16 mouse cellular contexts compared by ENCODE assay signal in the genomic region with DNA sequence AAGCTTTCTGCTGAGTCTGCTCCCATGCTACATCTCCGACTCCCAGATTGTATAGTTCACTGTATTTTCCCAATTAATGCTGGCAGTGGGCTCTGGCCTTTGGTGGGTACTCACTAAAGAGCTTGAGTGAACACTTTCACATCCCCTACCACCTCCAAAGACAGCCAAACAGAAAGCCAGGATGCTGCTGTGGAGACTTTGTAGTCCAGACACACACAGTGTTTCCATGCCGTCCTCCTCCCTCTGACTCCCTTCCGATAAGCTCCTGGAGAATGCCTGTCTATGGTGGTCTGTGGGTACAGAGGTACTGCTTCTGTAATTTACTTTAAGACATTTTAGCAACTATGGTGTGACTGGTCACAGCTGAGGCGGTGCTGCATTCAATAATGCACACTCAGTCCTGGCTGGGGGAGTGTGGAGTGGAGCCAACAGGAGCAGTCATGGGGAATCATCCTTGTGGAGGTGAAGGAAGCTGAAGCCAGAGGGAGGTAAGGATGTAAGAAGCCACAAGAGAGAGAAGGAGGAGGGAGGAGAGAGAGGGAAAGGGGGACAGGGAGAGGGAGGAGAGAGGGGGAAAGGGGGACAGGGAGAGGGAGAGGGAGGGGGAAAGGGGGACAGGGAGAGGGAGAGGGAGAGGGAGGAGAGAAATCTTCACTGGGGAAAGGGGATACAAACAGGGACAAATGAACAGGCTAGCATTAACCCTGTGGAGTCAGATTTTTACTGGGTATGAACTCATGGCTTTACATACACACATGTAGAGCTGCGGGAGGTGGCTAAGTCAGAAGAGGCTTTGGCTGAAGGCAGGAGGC. TPM values are rescaled to one million over a fixed set of nuclear protein-coding genes. Genes with fewer than 3 reads are reported as not detected.
DNase-seq lines count a peak whose midpoint lies in the region; ATAC-seq and TF ChIP-seq lines count a peak whose summit lies in the region.
"Had no signal": no experiment of that assay in that cellular context is flagged by ENCODE, and none has a peak within 500 bp of the region (broad histone marks: within the 10 kb centered on the region; RNA-seq: fewer than 3 reads in every experiment).

No protein-coding gene starts in this region.

- H3K36me3 ChIP-seq in forebrain, embryonic 12.5 days (replicated peaks): 0 out of 2 replicates have a peak, but pooled peaks cover 2% of the 10 kb centered on the region
- no peaks in the 10 kb centered on the region for H3K36me3 ChIP-seq in forebrain, embryonic 11.5 days (ENCODE audit: control insufficient read depth, insufficient read depth, low read length)
- no peaks in the 10 kb centered on the region for H3K36me3 ChIP-seq in embryonic facial prominence, embryonic 14.5 days (ENCODE audit: control insufficient read depth, insufficient read depth, low read length)
- no peaks in the 10 kb centered on the region for H3K36me3 ChIP-seq in neural tube, embryonic 14.5 days (ENCODE audit: control insufficient read depth, insufficient read depth, low read length)
- H3K36me3 ChIP-seq: heart, embryonic 12.5 days; liver, embryonic 13.5 days had no signal

- TF ChIP-seq CTCF in layer of hippocampus, adult 2 months (conservative IDR thresholded peaks at IDR 0.05): no peak

- H3K27ac ChIP-seq in forebrain, embryonic 12.5 days: no peak overlapping the region
- no peak overlapping the region for H3K27ac ChIP-seq in forebrain, embryonic 11.5 days (ENCODE audit: low read depth, low read length)
- peak overlapping the region; percentile 59; the same call in 1 of the 2 replicates for H3K27ac ChIP-seq in layer of hippocampus, adult 2 months
- H3K27ac ChIP-seq in embryonic facial prominence, embryonic 14.5 days (replicated peaks; ENCODE audit: low read depth, low read length): no peak overlapping the region
- no peak overlapping the region for H3K27ac ChIP-seq in neural tube, embryonic 14.5 days (ENCODE audit: low read depth, low read length)
- H3K27ac ChIP-seq: liver, embryonic 13.5 days had no signal

- no peak overlapping the region for H3K4me2 ChIP-seq in forebrain, embryonic 12.5 days
- H3K4me2 ChIP-seq in forebrain, embryonic 11.5 days (ENCODE audit: low read depth, low read length, severe bottlenecking): no peak overlapping the region
- no peak overlapping the region for H3K4me2 ChIP-seq in embryonic facial prominence, embryonic 14.5 days (ENCODE audit: low read depth, low read length)
- H3K4me2 ChIP-seq in neural tube, embryonic 14.5 days (ENCODE audit: low read depth, low read length): no peak overlapping the region
- H3K4me2 ChIP-seq: heart, embryonic 12.5 days; liver, embryonic 13.5 days had no signal

- H3K27me3 ChIP-seq in forebrain, embryonic 12.5 days: no peaks in the 10 kb centered on the region
- no peaks in the 10 kb centered on the region for H3K27me3 ChIP-seq in forebrain, embryonic 11.5 days (ENCODE audit: control insufficient read depth, insufficient read depth, low read length)
- H3K27me3 ChIP-seq in embryonic facial prominence, embryonic 14.5 days (replicated peaks; ENCODE audit: control insufficient read depth, insufficient read depth, low read length): no peaks in the 10 kb centered on the region
- no peaks in the 10 kb centered on the region for H3K27me3 ChIP-seq in neural tube, embryonic 14.5 days (ENCODE audit: control insufficient read depth, insufficient read depth, low read length)
- H3K27me3 ChIP-seq: heart, embryonic 12.5 days; liver, embryonic 13.5 days had no signal

- H3K9ac ChIP-seq in forebrain, embryonic 12.5 days: 0 out of 2 replicates have a peak overlapping the region, but pooled peaks have one; percentile 1
- H3K9ac ChIP-seq in forebrain, embryonic 11.5 days (ENCODE audit: low read length): no peak overlapping the region
- H3K9ac ChIP-seq in embryonic facial prominence, embryonic 14.5 days (ENCODE audit: low read depth, low read length): no peak overlapping the region
- no peak overlapping the region for H3K9ac ChIP-seq in neural tube, embryonic 14.5 days (replicated peaks; ENCODE audit: low read depth, low read length)
- H3K9ac ChIP-seq: heart, embryonic 12.5 days; liver, embryonic 13.5 days had no signal

- ATAC-seq in forebrain, embryonic 12.5 days (ENCODE audit: low FRiP score): no peak
- no peak for ATAC-seq in forebrain, embryonic 11.5 days (replicated peaks; ENCODE audit: low FRiP score)
- ATAC-seq in embryonic facial prominence, embryonic 14.5 days (ENCODE audit: low read depth): no peak
- peak; percentile 25; the same call in 1 of the 2 replicates for ATAC-seq in neural tube, embryonic 14.5 days (ENCODE audit: low read depth)
- no peak for ATAC-seq in megakaryocyte, adult 5-6 weeks (ENCODE audit: poor library complexity, severe bottlenecking)

- 75% methylated on average over 5 of the region's 5 CpGs for WGBS in forebrain, embryonic 12.5 days
- 77% methylated on average over 5 of the region's 5 CpGs for WGBS in forebrain, embryonic 11.5 days
- WGBS in embryonic facial prominence, embryonic 14.5 days: 63% methylated on average over 5 of the region's 5 CpGs
- WGBS in neural tube, embryonic 14.5 days: 66% methylated on average over 5 of the region's 5 CpGs

- H3K4me3 ChIP-seq in forebrain, embryonic 12.5 days (replicated peaks): no peak overlapping the region
- H3K4me3 ChIP-seq in forebrain, embryonic 11.5 days (ENCODE audit: low read depth, low read length): no peak overlapping the region
- no peak overlapping the region for H3K4me3 ChIP-seq in layer of hippocampus, adult 2 months
- H3K4me3 ChIP-seq in embryonic facial prominence, embryonic 14.5 days (ENCODE audit: low read depth, low read length): no peak overlapping the region
- no peak overlapping the region for H3K4me3 ChIP-seq in neural tube, embryonic 14.5 days (ENCODE audit: low read depth, low read length)
- H3K4me3 ChIP-seq: heart, embryonic 12.5 days; liver, embryonic 13.5 days had no signal

- intact Hi-C loops in gastrocnemius, postnatal 14 days (cut with DNase I; ENCODE audit: low total_unique reads): no loop called here

- DNase-seq in forebrain, embryonic 11.5 days (ENCODE audit: low spot score): no peak
- DNase-seq in layer of hippocampus, adult 2 months (ENCODE audit: low spot score in 2 of 2): no peak
- DNase-seq in layer of hippocampus, postnatal 10 days (ENCODE audit: low spot score in 2 of 2): no peak
- DNase-seq in embryonic facial prominence, embryonic 14.5 days (ENCODE audit: low spot score): peak; percentile 8
- DNase-seq in gastrocnemius, postnatal 14 days: no peak
- DNase-seq: adrenal gland, adult 8-10 months; cerebellum, adult 9-10 months; gastrocnemius, postnatal 25 days; kidney, adult 9 months; liver, embryonic 13.5 days; lung, postnatal 14 days; thymus, postnatal 14 days had no signal

- H3K4me1 ChIP-seq in forebrain, embryonic 12.5 days: no peaks in the 10 kb centered on the region
- H3K4me1 ChIP-seq in forebrain, embryonic 11.5 days (replicated peaks; ENCODE audit: control insufficient read depth, insufficient read depth, low read length): no peaks in the 10 kb centered on the region
- no peaks in the 10 kb centered on the region for H3K4me1 ChIP-seq in embryonic facial prominence, embryonic 14.5 days (ENCODE audit: control insufficient read depth, insufficient read depth, low read length)
- no peaks in the 10 kb centered on the region for H3K4me1 ChIP-seq in neural tube, embryonic 14.5 days (ENCODE audit: control insufficient read depth, insufficient read depth, low read length)
- H3K4me1 ChIP-seq: heart, embryonic 12.5 days; liver, embryonic 13.5 days had no signal

- no peaks in the 10 kb centered on the region for H3K9me3 ChIP-seq in forebrain, embryonic 12.5 days
- no peaks in the 10 kb centered on the region for H3K9me3 ChIP-seq in forebrain, embryonic 11.5 days (ENCODE audit: control insufficient read depth, low read length)
- H3K9me3 ChIP-seq in embryonic facial prominence, embryonic 14.5 days (ENCODE audit: control insufficient read depth, low read length): no peaks in the 10 kb centered on the region
- no peaks in the 10 kb centered on the region for H3K9me3 ChIP-seq in neural tube, embryonic 14.5 days (ENCODE audit: control insufficient read depth, low read length)
- H3K9me3 ChIP-seq: heart, embryonic 12.5 days; liver, embryonic 13.5 days had no signal

RNA-seq across cellular contexts. Expression of a gene that starts 32.2 kb away (rescaled TPM):
- polyA plus RNA-seq in forebrain, embryonic 12.5 days (2016; fragmentation: Nextera tagmentation; extraction: Ambion mirVana): 0.13 and 0.24 TPM in 2 replicates
- polyA plus RNA-seq in forebrain, embryonic 11.5 days (2014; fragmentation: Nextera tagmentation; extraction: Ambion mirVana): 0.16 and 0.21 TPM in 2 replicates
- total RNA-seq in layer of hippocampus, adult 2 months (2021): 10 to 100 TPM; 58.4 to 74.2 TPM
- 10 to 100 TPM; 16.6 to 20.2 TPM for total RNA-seq in layer of hippocampus, postnatal 10 days (2021)
- 0.13 and 0.37 TPM in 2 replicates for polyA plus RNA-seq in embryonic facial prominence, embryonic 14.5 days (2014; fragmentation: Nextera tagmentation; extraction: Ambion mirVana)
- polyA plus RNA-seq in neural tube, embryonic 14.5 days (2014; fragmentation: Nextera tagmentation; extraction: Ambion mirVana): 0.04 and 0.42 TPM in 2 replicates
- not detected for total RNA-seq in gastrocnemius, postnatal 14 days (2021)
- 0.57 and 0.80 TPM in 2 replicates for total RNA-seq in megakaryocyte, adult 5-6 weeks (2015)
- total RNA-seq in megakaryocyte, adult 5-6 weeks (2017): 0.59 and 0.77 TPM in 2 replicates
- total RNA-seq: gastrocnemius, postnatal 25 days had no signal

RNA-seq across cellular contexts. Expression of a gene that starts 52.2 kb away (rescaled TPM):
- 74.5 and 79.6 TPM in 2 replicates for polyA plus RNA-seq in forebrain, embryonic 12.5 days (2016; fragmentation: Nextera tagmentation; extraction: Ambion mirVana)
- 59.8 and 72.6 TPM in 2 replicates for polyA plus RNA-seq in forebrain, embryonic 11.5 days (2014; fragmentation: Nextera tagmentation; extraction: Ambion mirVana)
- 10 to 100 TPM; 61.7 to 62.8 TPM for total RNA-seq in layer of hippocampus, adult 2 months (2021)
- 10 to 100 TPM; 58.8 to 63.6 TPM for total RNA-seq in layer of hippocampus, postnatal 10 days (2021)
- 66.8 and 67.8 TPM in 2 replicates for polyA plus RNA-seq in embryonic facial prominence, embryonic 14.5 days (2014; fragmentation: Nextera tagmentation; extraction: Ambion mirVana)
- 71.7 and 72.4 TPM in 2 replicates for polyA plus RNA-seq in neural tube, embryonic 14.5 days (2014; fragmentation: Nextera tagmentation; extraction: Ambion mirVana)
- total RNA-seq in gastrocnemius, postnatal 14 days (2021): 10 to 100 TPM; 34.5 to 37.9 TPM
- total RNA-seq in megakaryocyte, adult 5-6 weeks (2015): 41.6 and 45.3 TPM in 2 replicates
- 92.8 and 130 TPM in 2 replicates for total RNA-seq in megakaryocyte, adult 5-6 weeks (2017)

Comparison
In these comparisons a context has a peak if more than half of its experiments do, and no peak if none do; other contexts are left out.
1. RNA of a gene that starts 32.2 kb away (total RNA-seq): 58.4 to 74.2 TPM in layer of hippocampus, adult 2 months and 16.6 to 20.2 TPM in layer of hippocampus, postnatal 10 days; 0.57 to 0.80 TPM in megakaryocyte, adult 5-6 weeks and not detected in gastrocnemius, postnatal 14 days; every median in the first group is over 4 times any median in the second.